Mouse (Mus musculus) limb, embryonic 15.5 days (tissue): ENCODE results near the gene Mcmbp. TPM values are rescaled to one million over a fixed set of nuclear protein-coding genes. Genes with fewer than 3 reads are reported as not detected.

ENCODE experiments used
- ATAC-seq: fragments of 200-750 bp; cut with Nextera tagmentation; 2 replicates; pipeline ENCODE4 v1.8.0; 2017; ENCODE audit warnings: low read depth, moderate TSS enrichment; ENCODE audit not compliant: insufficient number of reproducible peaks, low FRiP score, low TSS enrichment
- H3K27ac ChIP-seq: fragments of 300-500 bp; sonication (generic); 2 replicates; pipeline ENCODE4 v1.5.1; 2015; ENCODE audit warnings: moderate library complexity, mild to moderate bottlenecking, inconsistent platforms
- H3K27me3 ChIP-seq: fragments of 300-500 bp; sonication (generic); 2 replicates; pipeline ENCODE4 v1.6.1; 2015; ENCODE audit warnings: inconsistent platforms
- H3K36me3 ChIP-seq: fragments of 300-500 bp; sonication (generic); 2 replicates; pipeline ENCODE4 v1.6.1; 2015; ENCODE audit warnings: inconsistent platforms
- H3K4me1 ChIP-seq: fragments of 300-500 bp; sonication (generic); 2 replicates; pipeline ENCODE4 v1.6.1; 2015; ENCODE audit warnings: inconsistent platforms
- H3K4me2 ChIP-seq: fragments of 300-500 bp; sonication (generic); 2 replicates; pipeline ENCODE4 v1.6.1; 2015; ENCODE audit warnings: mild to moderate bottlenecking, inconsistent platforms
- H3K4me3 ChIP-seq: fragments of 300-500 bp; sonication (generic); 2 replicates; pipeline ENCODE4 v1.5.1; 2015; ENCODE audit warnings: mild to moderate bottlenecking, inconsistent platforms
- H3K9ac ChIP-seq: fragments of 300-500 bp; sonication (generic); 2 replicates; pipeline ENCODE4 v1.6.1; 2015; ENCODE audit warnings: inconsistent platforms
- H3K9me3 ChIP-seq: fragments of 300-500 bp; sonication (generic); 2 replicates; pipeline ENCODE4 v1.6.1; 2016; ENCODE audit warnings: inconsistent platforms
- WGBS: fragments of 180-500 bp; shearing (Covaris S2); methylation state at CpG from one replicate; pipeline ENCODE4 v1.1.7; 2015; 5-methylcytosine and 5-hydroxymethylcytosine counted together
- polyA plus RNA-seq: library from polyadenylated mRNA; unstranded; fragments of >200 nt; fragmentation: Nextera tagmentation; extraction: Ambion mirVana; gene quantifications from 2 replicates; pipeline ENCODE4 v1.2.1, GENCODE M21; 2015

Mcmbp gene
- polyA plus RNA-seq, 1 experiment from 2014 or later: 55.4 TPM

DNA sequence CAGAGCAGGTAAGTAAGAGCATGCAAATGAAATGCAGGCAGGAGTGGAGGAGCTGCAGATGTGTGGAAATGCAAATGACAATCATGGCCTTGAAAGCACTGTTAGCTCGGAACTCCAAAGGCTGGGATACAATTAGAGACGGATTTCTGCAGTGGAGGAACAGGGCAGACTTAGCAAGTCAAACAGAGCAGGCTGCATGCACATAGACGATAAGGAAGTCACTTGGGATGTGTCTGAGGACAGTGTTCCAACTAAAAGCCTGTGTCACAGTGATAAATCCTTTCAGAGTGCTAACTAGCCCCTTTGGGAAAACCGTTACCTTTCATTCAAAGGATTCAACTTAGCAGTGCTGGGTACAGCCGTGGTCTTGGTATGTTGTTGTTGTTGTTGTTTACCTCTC, 72.5 kb downstream of the Mcmbp start:
- H3K9me3 ChIP-seq: no peaks in the 10 kb centered on the region
- WGBS: 67% methylated on average over 5 of the region's 5 CpGs
- H3K36me3 ChIP-seq: peaks cover 40% of the 10 kb centered on the region
- H3K9ac ChIP-seq: no peak overlapping the region
- H3K27me3 ChIP-seq: no peaks in the 10 kb centered on the region
- no peak overlapping the region for H3K27ac ChIP-seq
- ATAC-seq: no peak
- 0 out of 2 replicates have a peak, but pooled peaks cover 7% of the 10 kb centered on the region for H3K4me1 ChIP-seq
- H3K4me2 ChIP-seq: no peak overlapping the region
- no peak overlapping the region for H3K4me3 ChIP-seq

DNA sequence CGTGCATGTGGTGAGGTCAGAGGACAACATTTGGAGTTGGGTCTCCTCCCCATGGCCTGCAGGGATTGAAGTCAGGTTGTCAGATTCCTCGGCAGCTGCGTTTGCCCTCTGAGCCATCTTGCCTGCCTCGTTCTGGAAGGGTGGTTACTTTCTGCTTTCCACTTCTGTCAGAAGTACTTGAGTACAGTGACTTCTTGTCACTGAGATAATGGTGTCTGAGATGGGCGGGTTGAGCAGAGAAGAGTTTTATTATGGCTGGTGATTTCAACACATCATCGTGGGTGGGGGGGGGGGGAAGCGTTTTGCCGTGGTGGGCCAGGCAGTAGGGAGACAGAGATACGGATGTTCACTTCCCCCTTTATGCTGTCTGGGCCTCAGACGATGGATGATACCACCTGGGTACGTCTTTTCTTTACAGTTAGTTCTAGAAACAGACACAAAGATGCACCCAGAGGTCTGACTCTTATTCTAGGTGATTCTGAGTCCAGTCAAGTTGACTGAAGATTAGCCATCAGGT, 75.4 kb downstream of the Mcmbp start:
- H3K9ac ChIP-seq: no peak overlapping the region
- H3K36me3 ChIP-seq: peaks cover 38% of the 10 kb centered on the region
- H3K4me1 ChIP-seq: no peaks in the 10 kb centered on the region
- H3K27ac ChIP-seq: no peak overlapping the region
- H3K9me3 ChIP-seq: no peaks in the 10 kb centered on the region
- 87% methylated on average over 11 of the region's 11 CpGs for WGBS
- no peaks in the 10 kb centered on the region for H3K27me3 ChIP-seq
- H3K4me3 ChIP-seq: no peak overlapping the region
- ATAC-seq: no peak
- H3K4me2 ChIP-seq: no peak overlapping the region

DNA sequence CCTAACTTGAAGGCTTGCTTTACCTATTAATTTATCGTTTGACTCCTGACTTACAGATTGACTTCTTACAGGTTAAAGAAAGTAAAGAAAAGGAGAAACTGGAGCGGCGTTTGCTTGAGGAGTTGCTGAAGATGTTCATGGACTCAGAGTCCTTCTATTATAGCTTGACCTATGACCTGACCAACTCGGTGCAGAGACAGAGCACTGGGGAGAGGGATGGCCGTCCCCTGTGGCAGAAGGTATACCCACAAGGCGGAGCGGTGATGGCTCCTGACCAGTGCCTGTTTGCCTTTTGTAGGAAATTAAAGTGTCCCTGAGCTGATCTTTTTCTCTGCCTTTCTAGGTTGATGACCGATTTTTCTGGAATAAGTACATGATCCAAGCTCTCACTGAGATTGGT, 76.4 kb downstream of the Mcmbp start:
- Histone ChIP-seq H3K4me2 (no peak overlapping the region), H3K9me3 (no peaks in the 10 kb centered on the region), H3K27me3 (no peaks in the 10 kb centered on the region), H3K27ac (no peak overlapping the region), H3K9ac (no peak overlapping the region), H3K4me3 (no peak overlapping the region), H3K4me1 (no peaks in the 10 kb centered on the region), H3K36me3 (peaks cover 34% of the 10 kb centered on the region)
- no peak for ATAC-seq
- 88% methylated on average over 8 of the region's 8 CpGs for WGBS

DNA sequence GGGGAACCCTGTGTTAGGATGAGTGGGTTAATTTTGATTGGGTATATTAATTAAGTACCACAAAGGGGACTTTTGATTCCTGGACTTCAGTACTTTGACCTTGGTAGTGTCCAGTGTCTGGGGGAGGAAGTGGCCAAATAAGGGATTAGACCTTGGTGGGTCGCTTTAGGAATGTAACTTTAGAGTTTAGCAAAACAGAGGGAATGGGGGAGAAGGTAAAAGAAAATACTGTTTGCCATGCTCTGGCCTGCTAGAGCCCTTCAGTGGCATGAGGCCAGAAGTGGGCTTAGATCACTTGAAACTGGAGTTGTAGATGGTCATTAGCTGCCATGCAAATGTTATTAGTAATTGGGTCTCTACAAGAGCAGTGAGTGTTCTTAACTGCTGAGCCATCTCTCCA, 83.3 kb downstream of the Mcmbp start:
- Histone ChIP-seq H3K9me3 (no peaks in the 10 kb centered on the region), H3K27me3 (no peaks in the 10 kb centered on the region), H3K4me2 (no peak overlapping the region), H3K36me3 (no peaks in the 10 kb centered on the region), H3K27ac (no peak overlapping the region), H3K9ac (no peak overlapping the region), H3K4me3 (no peak overlapping the region), H3K4me1 (no peaks in the 10 kb centered on the region)
- 78% methylated on average over 1 of the region's 1 CpGs for WGBS
- ATAC-seq: no peak

Other genes starting within 250 kb of the Mcmbp start
- gene Bag3, start 216.9 kb downstream of the Mcmbp start, polyA plus RNA-seq: 21.8 and 23.0 TPM in 2 replicates
- 14.4 and 16.9 TPM in 2 replicates for gene Inpp5f, start 129.2 kb downstream of the Mcmbp start, polyA plus RNA-seq
- 37.0 and 38.0 TPM in 2 replicates for gene Sec23ip, start 4.4 kb upstream of the Mcmbp start, polyA plus RNA-seq